Mouse (Mus musculus) heart, postnatal 10 days (tissue): Measurements from ENCODE around the gene Tnni2. TPM values are rescaled to one million over a fixed set of nuclear protein-coding genes. Genes with fewer than 3 reads are reported as not detected.

Experiments
- DNase-seq, 2 experiments: peaks; one replicate each; pipeline ENCODE4 v3.0.0; 2021
- intact Hi-C: fragments of 180-260 bp; cut with DNase I; formaldehyde crosslinking; loops from one replicate; pipeline ENCODE4 v1.15.1; 2025
- total RNA-seq, 2 experiments: library from RNA; stranded (reverse); gene quantifications; 2 replicates each; pipeline ENCODE4 v1.2.3; 2021

Gene Tnni2
- total RNA-seq, 2 experiments from 2014 or later, result 1.9 to 4.3 TPM

GRCm38 (mm10) chr7:142457227-142457811 is 15.7 kb downstream of the Tnni2 start:
- DNase-seq, result peak; percentile 79 to 81
- intact Hi-C loops, result no loop called here

GRCm38 (mm10) chr7:142458026-142458425 is 16.4 kb downstream of the Tnni2 start:
- peak; percentile 52 for DNase-seq
- intact Hi-C loops, result no loop called here

- no peak for DNase-seq
- intact Hi-C loops, result no loop called here
These were observed 17.2 kb downstream of the Tnni2 start for GRCm38 (mm10) chr7:142458676-142459298.

GRCm38 (mm10) chr7:142459299-142459691 is 17.7 kb downstream of the Tnni2 start:
- peak; percentile 74 to 79 for DNase-seq

GRCm38 (mm10) chr7:142460636-142461077 is 19.0 kb downstream of the Tnni2 start, which contains the start of gene Lsp1:
Lsp1 (plus strand) TSS chr7:142460809.
- intact Hi-C loops, result no loop called here
- DNase-seq, result peak in 1 of 2 experiments; percentile 6

More at GRCm38 (mm10) chr7:142459299-142459691, 17.7 kb downstream of the Tnni2 start:
- intact Hi-C loops, result no loop called here

GRCm38 (mm10) chr7:142461446-142461845 is 19.8 kb downstream of the Tnni2 start:
- intact Hi-C loops, result no loop called here
- peak in 1 of 2 experiments; percentile 10 for DNase-seq

- intact Hi-C loops, result no loop called here
- peak; percentile 36 to 40 for DNase-seq
These were observed 20.6 kb downstream of the Tnni2 start for GRCm38 (mm10) chr7:142462190-142462589.

GRCm38 (mm10) chr7:142462594-142463078 is 21.0 kb downstream of the Tnni2 start:
- intact Hi-C loops, result no loop called here
- peak in 1 of 2 experiments; percentile 11 for DNase-seq

GRCm38 (mm10) chr7:142470171-142470691 is 28.6 kb downstream of the Tnni2 start:
- intact Hi-C loops, result no loop called here
- DNase-seq, result peak; percentile 58

GRCm38 (mm10) chr7:142470808-142471413 is 29.3 kb downstream of the Tnni2 start:
- intact Hi-C loops, result no loop called here
- peak; percentile 87 to 88 for DNase-seq

GRCm38 (mm10) chr7:142471414-142471861 is 29.8 kb downstream of the Tnni2 start:
- peak in 1 of 2 experiments; percentile 45 for DNase-seq
- intact Hi-C loops, result no loop called here

- intact Hi-C loops, result no loop called here
- DNase-seq, result peak; percentile 74 to 77
These were observed 30.4 kb downstream of the Tnni2 start for GRCm38 (mm10) chr7:142471884-142472570.

GRCm38 (mm10) chr7:142472936-142473335 is 31.3 kb downstream of the Tnni2 start:
- no peak for DNase-seq
- intact Hi-C loops, result no loop called here

- intact Hi-C loops, result no loop called here
- no peak for DNase-seq
These were observed 31.9 kb downstream of the Tnni2 start for GRCm38 (mm10) chr7:142473476-142473875.

GRCm38 (mm10) chr7:142474799-142475198 is 33.2 kb downstream of the Tnni2 start:
- intact Hi-C loops, result loop anchor here (2.0 kb wide), 1 partner anchor 28 kb away; no protein-coding TSS in a partner anchor
- DNase-seq, result peak; percentile 68 to 75

- intact Hi-C loops, result loop anchor here (2.0 kb wide), 1 partner anchor 29 kb away; no protein-coding TSS in a partner anchor
- peak; percentile 40 to 49 for DNase-seq
These were observed 34.0 kb downstream of the Tnni2 start for GRCm38 (mm10) chr7:142475641-142476040.

- intact Hi-C loops, result no loop called here
- DNase-seq, result peak in 1 of 2 experiments; percentile 30
These were observed 34.7 kb downstream of the Tnni2 start for GRCm38 (mm10) chr7:142476271-142476670.

GRCm38 (mm10) chr7:142476795-142477452 is 35.3 kb downstream of the Tnni2 start:
- intact Hi-C loops, result no loop called here
- DNase-seq, result peak; percentile 70

GRCm38 (mm10) chr7:142478001-142478400 is 36.4 kb downstream of the Tnni2 start:
- no peak for DNase-seq
- intact Hi-C loops, result no loop called here

GRCm38 (mm10) chr7:142478574-142478973 is 37.0 kb downstream of the Tnni2 start:
- peak in 1 of 2 experiments; percentile 35 for DNase-seq
- intact Hi-C loops, result no loop called here
